Mouse (Mus musculus) liver, embryonic 14.5 days (tissue): Measurements from ENCODE around the gene Adgrg5.

Source experiments
- CTCF ChIP-seq: IDR thresholded peaks from 2 replicates; pipeline ENCODE4 v1.5.1; 2016; ENCODE audit warnings: antibody characterized with exemption, low read depth, control low read depth
- EP300 ChIP-seq: IDR thresholded peaks from 2 replicates; pipeline ENCODE4 v1.6.1; 2016; ENCODE audit warnings: antibody characterized with exemption, low read depth

GRCm38 (mm10) chr8:94914701-94915101 is 8.8 kb upstream of the Adgrg5 start:
- TF ChIP-seq CTCF: no peak
- no peak for TF ChIP-seq EP300
